Mouse (Mus musculus) heart, postnatal 25 days (tissue): ENCODE measurements around the gene Grhpr. TPM values are rescaled to one million over a fixed set of nuclear protein-coding genes. Genes with fewer than 3 reads are reported as not detected.
"Not testable (repeated sequence)": the region's sequence is repeated elsewhere in the genome, so short reads cannot be mapped to it uniquely, and the experiment has no call there.

Source experiments
- DNase-seq: peaks from one replicate; pipeline ENCODE4 v3.0.0; 2022; ENCODE audit warnings: low spot score
- intact Hi-C: fragments of 180-260 bp; cut with DNase I; formaldehyde crosslinking; loops from one replicate; pipeline ENCODE4 v1.15.1; 2025
- total RNA-seq, 2 experiments: library from RNA; stranded (reverse); gene quantifications; 2 replicates each; pipeline ENCODE4 v1.2.3; 2021

Gene Grhpr
- total RNA-seq, 2 experiments from 2014 or later = 38.5 to 39.5 TPM

GRCm38 (mm10) chr4:44973450-44973849, 7.7 kb upstream of the Grhpr start:
- intact Hi-C loops = loop anchor here (5.0 kb wide), 2 partner anchors 39 to 109 kb away; partner anchors contain the start of genes Fbxo10 and Zbtb5
- peak; percentile 67 for DNase-seq

- DNase-seq = no peak
- intact Hi-C loops = loop anchor here (5.0 kb wide), 2 partner anchors 38 to 108 kb away; partner anchors contain the start of genes Fbxo10 and Zbtb5
Observed at GRCm38 (mm10) chr4:44973871-44974270, 7.3 kb upstream of the Grhpr start.

DNA sequence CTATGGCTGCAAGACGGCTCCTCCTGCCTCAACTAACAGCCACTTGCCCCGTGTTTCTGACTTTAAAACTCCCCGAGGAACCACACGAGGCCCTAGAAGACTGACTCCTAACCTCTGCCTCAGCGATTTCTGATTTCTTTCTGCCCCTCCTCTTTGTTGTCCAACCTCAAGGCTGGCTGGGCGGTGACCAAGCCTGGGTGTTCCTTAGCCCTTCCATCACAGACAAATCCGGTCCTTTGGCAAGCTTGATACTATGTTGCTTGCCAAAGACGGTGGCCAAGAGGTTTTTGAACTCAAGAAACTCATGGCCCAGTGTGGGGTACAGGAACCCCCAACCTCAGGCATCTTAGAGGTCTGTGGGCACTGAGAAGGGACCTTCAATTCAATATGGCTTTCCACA, 6.9 kb upstream of the Grhpr start:
- intact Hi-C loops = loop anchor here (5.0 kb wide), 2 partner anchors 38 to 108 kb away; partner anchors contain the start of genes Fbxo10 and Zbtb5
- DNase-seq = no peak

- intact Hi-C loops = no loop called here
- no peak for DNase-seq
Observed at GRCm38 (mm10) chr4:44976026-44976615, 5.1 kb upstream of the Grhpr start.

GRCm38 (mm10) chr4:44976921-44977710, 4.1 kb upstream of the Grhpr start:
- intact Hi-C loops = no loop called here
- no peak for DNase-seq

DNA sequence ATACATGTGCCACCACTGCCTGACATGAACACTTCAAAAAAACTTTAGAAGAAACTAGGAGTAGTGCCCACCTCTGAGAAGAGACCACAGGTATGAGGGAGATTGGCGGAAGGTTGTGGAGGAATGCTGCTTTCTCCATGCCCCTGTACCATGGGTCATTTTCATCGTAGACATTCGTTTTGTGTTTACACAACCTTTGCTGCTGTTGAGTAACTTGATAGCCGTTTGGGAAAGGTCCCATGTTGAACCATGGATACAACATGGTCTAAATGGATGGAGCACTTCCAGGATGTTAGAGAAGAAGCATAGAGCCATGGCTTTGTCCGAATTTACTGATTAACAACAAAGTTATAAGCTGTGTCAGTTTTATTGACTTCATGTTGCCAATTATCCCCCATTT, 3.0 kb upstream of the Grhpr start:
- DNase-seq = no peak
- intact Hi-C loops = no loop called here

DNA sequence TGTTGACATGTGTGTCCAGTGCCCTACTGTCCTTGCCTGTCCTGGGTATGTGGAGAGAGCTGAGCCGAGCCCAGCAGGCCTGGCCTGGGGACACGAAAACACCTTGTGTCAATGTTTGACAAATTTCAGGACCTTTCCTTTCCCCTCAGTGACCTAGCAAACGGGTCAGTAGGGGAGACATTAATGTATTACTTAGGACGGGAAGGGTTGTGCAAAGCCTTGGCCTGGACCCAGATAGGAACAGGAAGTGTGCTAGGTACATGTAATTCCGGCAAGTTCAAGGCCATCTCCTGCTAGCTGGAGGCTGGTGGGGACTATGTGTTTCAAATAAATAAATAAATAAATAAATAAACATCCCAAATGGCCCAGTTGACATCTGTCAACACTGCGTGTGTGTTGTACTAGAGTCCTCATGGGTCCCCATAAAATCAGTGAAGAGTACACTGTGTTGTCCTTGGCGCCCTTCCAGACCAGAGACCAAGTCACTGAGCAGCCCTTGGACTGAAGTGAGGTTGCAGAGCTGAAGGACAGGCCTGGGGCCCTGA, 1.3 kb upstream of the Grhpr start:
- no peak for DNase-seq
- intact Hi-C loops = no loop called here

DNA sequence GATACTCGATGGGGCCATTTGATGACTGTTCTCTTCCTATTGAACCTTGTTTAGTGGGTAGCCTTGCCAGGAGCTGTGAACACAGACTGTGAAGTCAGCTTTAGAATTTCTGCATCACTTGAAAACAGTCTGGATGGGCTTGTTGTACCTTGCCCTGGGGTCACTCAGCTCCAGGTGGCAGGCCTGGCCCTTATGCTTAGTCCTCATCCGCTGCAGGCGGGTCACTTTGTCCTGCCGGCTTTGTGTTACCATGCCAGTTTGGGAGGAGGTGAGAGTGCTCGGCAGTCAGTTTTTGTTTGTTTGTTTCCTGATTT, 736 bp downstream of the Grhpr start:
- no peak for DNase-seq
- intact Hi-C loops = no loop called here

DNA sequence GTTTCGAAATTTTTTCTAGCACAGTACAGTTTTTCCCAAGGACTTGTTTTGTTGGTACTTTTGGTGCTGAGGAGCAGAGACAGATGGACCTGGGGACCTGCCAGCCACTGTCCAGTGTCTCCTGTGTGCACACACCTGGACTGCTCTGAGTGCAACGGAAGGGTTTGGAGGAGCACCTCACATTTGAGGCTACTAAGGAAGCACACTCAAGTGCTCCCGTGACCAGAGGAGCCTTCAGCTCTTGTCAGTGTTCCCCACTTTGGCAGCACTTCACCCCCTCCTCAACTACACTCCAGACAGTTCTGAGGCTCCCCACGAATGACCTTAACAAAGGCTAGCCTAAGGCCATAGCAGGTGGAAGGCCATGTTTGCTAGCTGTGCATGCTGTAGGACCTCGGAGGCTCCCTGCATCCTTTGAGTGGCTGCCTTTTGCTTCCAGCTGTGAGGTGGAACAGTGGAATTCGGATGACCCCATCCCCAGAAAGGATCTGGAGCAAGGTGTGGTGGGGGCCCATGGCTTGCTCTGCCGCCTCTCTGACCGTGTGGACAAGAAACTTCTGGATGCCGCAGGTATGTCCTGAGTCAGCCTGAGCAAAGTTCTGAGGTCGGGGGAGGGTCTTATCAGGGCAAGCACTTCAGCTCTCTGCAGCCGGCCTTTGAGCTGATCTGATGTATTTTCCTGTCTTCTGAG, 1.4 kb downstream of the Grhpr start:
- intact Hi-C loops = no loop called here
- DNase-seq = no peak

DNA sequence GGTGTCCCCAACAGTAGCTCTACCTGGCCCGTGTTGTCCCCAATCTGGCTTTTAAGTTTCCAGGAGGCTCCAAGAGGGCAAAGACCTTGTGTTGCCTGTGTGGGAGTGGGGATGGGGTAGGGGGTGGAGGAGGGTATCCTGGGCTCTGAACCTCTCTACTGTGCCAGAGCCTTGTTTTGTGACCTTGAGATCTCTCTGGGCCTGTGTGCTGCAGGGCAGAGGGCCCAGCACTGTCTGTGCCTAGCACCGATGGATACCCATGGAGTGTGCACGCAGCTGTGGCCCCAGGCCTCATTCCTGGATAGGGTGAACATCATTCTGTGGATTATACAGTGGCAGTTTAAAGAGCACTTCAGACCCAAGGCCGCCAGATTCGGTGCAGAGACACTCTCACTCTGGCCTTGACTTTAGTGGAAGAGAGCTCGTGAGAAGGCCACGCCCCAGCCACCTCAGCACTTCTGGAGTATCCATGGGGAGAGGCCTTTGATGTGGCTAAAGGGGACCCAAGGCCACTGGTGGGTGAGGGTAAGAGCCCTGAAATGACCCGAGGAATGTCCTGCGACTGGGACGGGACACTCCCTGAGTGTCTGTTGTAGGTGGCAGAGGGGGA, 2.0 kb downstream of the Grhpr start:
- intact Hi-C loops = no loop called here

GRCm38 (mm10) chr4:44990560-44990959, 9.4 kb downstream of the Grhpr start:
- no peak for DNase-seq
- intact Hi-C loops = no loop called here

More for the DNA sequence above, 2.0 kb downstream of the Grhpr start:
- DNase-seq = no peak

GRCm38 (mm10) chr4:44992330-44992729, 11.1 kb downstream of the Grhpr start:
- intact Hi-C loops, DNase-seq: not testable (repeated sequence)

GRCm38 (mm10) chr4:44993179-44993578, 12.0 kb downstream of the Grhpr start:
- DNase-seq, intact Hi-C loops: not testable (repeated sequence)

GRCm38 (mm10) chr4:44993847-44994246, 12.7 kb downstream of the Grhpr start:
- intact Hi-C loops = no loop called here

DNA sequence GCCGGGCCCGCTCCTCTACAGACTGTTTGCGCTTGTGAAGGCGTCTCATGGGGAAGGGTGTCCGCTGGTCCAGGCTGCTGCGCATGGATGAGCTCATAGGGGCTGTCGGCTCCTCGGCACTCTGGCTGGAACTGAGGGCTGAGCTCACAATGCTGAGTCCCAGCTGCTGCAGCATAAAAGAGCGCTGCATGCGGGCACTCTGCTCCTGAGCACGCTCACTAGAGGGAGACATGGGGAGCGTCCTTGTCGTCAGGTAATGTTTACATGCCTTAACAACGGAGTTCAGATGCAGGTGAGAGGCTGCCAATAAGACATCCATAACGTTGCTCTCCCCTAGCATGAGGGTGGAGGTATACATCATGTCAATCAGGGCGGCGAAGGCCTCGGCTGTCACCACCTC, 13.6 kb downstream of the Grhpr start:
- intact Hi-C loops = no loop called here
- no peak for DNase-seq

More at GRCm38 (mm10) chr4:44993847-44994246, 12.7 kb downstream of the Grhpr start:
- DNase-seq = no peak

DNA sequence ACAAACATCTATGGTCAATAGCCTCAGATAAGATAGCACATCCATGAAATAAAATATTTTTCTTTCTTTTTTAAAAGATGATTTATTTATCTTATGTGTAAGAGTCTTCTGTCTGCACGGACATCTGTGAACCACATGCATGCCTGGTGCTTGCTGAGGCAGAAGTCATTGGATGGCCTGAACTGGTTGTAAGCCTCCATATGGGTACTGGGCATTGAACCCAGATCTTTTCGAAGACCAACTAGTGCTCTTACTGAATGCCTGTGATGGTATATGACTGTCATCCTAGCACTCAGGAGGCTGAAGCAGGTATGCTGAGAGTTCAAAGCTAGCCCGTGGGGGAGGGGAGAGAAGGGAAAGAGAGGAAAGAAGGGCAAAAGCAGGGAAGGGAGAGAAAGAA, 16.9 kb downstream of the Grhpr start:
- intact Hi-C loops = no loop called here
- no peak for DNase-seq

GRCm38 (mm10) chr4:45000001-45000400, 18.8 kb downstream of the Grhpr start:
- DNase-seq = no peak
- intact Hi-C loops = no loop called here

DNA sequence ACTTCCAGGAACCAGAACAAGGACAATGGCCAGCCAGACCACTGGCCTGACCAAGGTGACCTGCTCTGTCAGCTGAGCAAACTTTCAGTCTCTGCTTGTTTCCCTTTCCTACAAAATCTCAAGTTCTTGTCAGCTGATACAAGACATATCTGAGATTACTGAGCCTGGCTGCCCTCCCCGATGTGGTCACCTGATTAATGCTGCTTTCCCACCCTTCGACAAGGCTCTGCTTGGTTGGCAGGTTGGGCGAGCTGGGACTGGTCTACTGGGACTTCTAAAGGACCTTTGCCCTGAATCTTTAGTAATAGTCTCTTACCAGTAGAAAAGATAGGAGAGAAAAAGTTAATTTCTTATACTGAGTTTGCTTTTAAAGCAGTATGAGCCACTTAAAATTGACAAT, 24.3 kb downstream of the Grhpr start:
- intact Hi-C loops = no loop called here
- DNase-seq = no peak

DNA sequence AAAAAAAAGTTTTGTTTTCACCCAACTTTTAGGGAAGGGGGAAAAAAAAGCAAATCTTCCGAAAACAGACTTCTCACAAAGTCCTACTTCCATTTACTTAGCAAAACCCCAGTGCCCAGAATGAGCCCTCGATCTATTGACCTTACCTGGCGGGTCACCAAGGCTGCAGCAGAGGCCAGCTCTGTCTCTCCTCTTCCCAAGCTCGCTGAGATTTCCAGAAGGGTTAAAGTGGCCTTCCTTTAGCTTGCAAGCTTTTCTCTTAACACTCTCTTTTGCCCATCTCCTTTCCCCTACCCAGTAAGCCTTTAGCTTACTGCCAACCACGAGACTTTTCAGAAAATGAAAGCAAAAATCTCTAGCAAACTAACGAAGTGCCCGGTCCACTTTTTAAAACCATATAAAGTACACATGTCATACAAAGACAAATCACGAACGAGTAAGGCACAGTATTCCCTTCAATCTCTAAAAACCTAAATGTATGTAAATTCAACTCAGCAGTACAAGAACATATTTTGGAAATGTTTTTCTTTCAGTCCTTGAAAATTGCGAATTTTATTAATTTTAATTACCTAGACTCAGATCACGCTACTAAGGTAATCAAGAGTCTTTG, 29.7 kb downstream of the Grhpr start:
- no peak for DNase-seq
- intact Hi-C loops = loop anchor here (5.0 to 10.0 kb wide), 3 partner anchors 39 to 524 kb away; partner anchors contain the start of genes Shb and Slc25a51
